Mouse (Mus musculus): Measurements from ENCODE around the gene Vps29. TPM values are rescaled to one million over a fixed set of nuclear protein-coding genes. Genes with fewer than 3 reads are reported as not detected.

Vps29 gene
- total and polyA plus RNA-seq, 3 experiments: 13.5 to 228 (median 147) TPM

DNA sequence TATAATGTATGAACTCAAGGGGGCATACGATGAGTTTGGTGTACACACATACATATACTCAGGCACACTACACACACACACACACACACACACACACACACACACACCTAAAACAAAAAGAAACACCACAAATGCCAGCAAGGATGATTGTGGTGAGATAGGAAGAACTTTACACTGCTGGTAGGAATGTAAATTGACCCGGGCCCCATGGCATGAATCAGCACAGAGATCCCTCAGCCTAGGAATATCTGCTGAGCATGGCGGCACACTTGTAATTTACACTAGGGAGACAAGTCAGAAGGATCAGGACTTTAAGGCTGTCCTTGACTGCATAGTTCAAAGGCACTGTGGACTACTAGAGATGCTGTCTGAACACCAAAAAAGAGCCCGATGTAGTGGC, 23.9 kb upstream of the Vps29 start:
- Histone ChIP-seq H3K4me3 (ENCODE audit: low read depth, low read length) (no peak overlapping the region), H3K27me3 (ENCODE audit: insufficient read depth, low read length) (no peaks in the 10 kb centered on the region), H3K36me3 (replicated peaks) (peaks cover 72% of the 10 kb centered on the region), H3K9me3 (replicated peaks) (no peaks in the 10 kb centered on the region), H3K4me1 (ENCODE audit: insufficient read depth, low read depth, low read length) (peaks cover 2% of the 10 kb centered on the region)
- TF ChIP-seq TAL1 (conservative IDR thresholded peaks at IDR 0.05; ENCODE audit: low read depth, low read length) (no peak), GATA1 (IDR thresholded peaks at IDR 0.05; ENCODE audit: borderline replicate concordance, low read length) (no peak), POLR2AphosphoS5 (IDR thresholded peaks at IDR 0.05; ENCODE audit: insufficient replicate concordance, low read depth, low read length) (no peak), GATA2 (IDR thresholded peaks at IDR 0.05; ENCODE audit: borderline replicate concordance, low read depth, low read length) (no peak), CTCF (IDR thresholded peaks at IDR 0.05; ENCODE audit: low read depth, low read length) (no peak)
- ATAC-seq (ENCODE audit: extremely low read depth, insufficient number of reproducible peaks, low FRiP score, poor library complexity, severe bottlenecking) (no peak), DNase-seq (ENCODE audit: low spot score) (no peak)

DNA sequence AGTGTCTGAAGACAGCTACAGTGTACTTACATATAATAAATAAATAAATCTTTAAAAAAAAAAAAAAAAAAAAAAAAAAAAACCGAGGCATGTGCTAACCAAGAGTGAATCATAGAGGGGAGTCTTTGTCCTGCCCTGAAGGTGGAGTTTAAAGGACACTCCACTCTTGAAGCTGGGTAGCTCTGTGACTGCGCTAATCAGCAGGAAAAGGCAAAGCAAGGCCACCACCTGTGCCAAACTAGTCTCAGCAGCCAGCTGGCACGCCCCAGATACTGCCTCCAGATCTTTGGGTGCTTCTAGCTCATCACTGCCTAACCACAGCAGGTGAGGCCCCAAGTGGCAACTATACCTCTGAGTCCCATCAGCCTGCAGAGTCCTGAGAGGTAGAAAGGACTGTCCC, 19.5 kb upstream of the Vps29 start:
- Histone ChIP-seq H3K4me1 (ENCODE audit: insufficient read depth, low read depth, low read length) (peaks cover 2% of the 10 kb centered on the region), H3K9me3 (replicated peaks) (no peaks in the 10 kb centered on the region), H3K27me3 (ENCODE audit: insufficient read depth, low read length) (no peaks in the 10 kb centered on the region), H3K36me3 (replicated peaks) (peaks cover 55% of the 10 kb centered on the region), H3K4me3 (ENCODE audit: low read depth, low read length) (no peak overlapping the region)
- DNase-seq (ENCODE audit: low spot score): no peak
- no peak for ATAC-seq (ENCODE audit: extremely low read depth, insufficient number of reproducible peaks, low FRiP score, poor library complexity, severe bottlenecking)
- TF ChIP-seq GATA1 (IDR thresholded peaks at IDR 0.05; ENCODE audit: borderline replicate concordance, low read length) (no peak), POLR2AphosphoS5 (IDR thresholded peaks at IDR 0.05; ENCODE audit: insufficient replicate concordance, low read depth, low read length) (no peak), GATA2 (IDR thresholded peaks at IDR 0.05; ENCODE audit: borderline replicate concordance, low read depth, low read length) (no peak), CTCF (IDR thresholded peaks at IDR 0.05; ENCODE audit: low read depth, low read length) (no peak), TAL1 (conservative IDR thresholded peaks at IDR 0.05; ENCODE audit: low read depth, low read length) (no peak)

DNA sequence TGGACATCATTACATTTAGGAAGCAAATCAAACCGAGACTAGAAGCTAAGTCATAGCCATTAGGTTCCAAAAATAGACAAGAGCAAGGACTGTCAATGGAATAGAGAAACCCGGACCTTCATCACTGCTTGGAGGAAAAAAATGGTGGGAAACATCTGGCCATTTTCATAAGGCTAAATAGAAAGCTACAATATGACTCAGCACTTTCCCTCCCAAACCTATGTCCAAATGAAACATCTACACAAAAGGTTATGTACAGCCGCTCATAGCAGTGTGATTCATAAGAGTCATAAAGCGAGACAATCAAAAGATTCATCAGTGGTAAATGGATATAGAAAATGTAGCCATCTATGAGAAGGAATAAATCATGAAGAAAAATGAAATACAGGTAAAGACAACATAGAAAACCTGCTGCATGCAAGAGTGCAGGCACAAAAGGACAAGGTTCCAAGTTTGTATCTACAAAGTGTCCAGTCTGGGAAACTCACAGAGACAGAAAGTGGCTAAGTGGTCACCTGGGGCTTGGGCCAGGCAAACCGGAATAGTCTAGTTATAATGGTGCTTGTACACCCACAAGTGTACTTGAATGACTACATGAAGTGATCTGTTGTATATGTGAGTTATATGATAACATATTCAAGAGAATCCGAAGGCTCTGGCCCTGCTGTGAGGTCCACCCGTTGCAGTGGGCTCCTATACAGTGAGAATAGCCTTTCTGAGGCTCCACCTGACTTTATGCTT, 17.4 kb upstream of the Vps29 start:
- H3K4me3 ChIP-seq (ENCODE audit: low read depth, low read length): no peak overlapping the region
- ATAC-seq (ENCODE audit: extremely low read depth, insufficient number of reproducible peaks, low FRiP score, poor library complexity, severe bottlenecking) (no peak), DNase-seq (ENCODE audit: low spot score) (no peak)
- H3K27me3 ChIP-seq (ENCODE audit: insufficient read depth, low read length): no peaks in the 10 kb centered on the region
- H3K4me1 ChIP-seq (ENCODE audit: insufficient read depth, low read depth, low read length): no peaks in the 10 kb centered on the region; the same call in 1 of the 2 replicates
- H3K9me3 ChIP-seq (replicated peaks): no peaks in the 10 kb centered on the region
- no peak for TF ChIP-seq GATA2 (IDR thresholded peaks at IDR 0.05; ENCODE audit: borderline replicate concordance, low read depth, low read length)
- no peak for TF ChIP-seq CTCF (IDR thresholded peaks at IDR 0.05; ENCODE audit: low read depth, low read length)
- TF ChIP-seq POLR2AphosphoS5 (IDR thresholded peaks at IDR 0.05; ENCODE audit: insufficient replicate concordance, low read depth, low read length): no peak
- no peak for TF ChIP-seq TAL1 (conservative IDR thresholded peaks at IDR 0.05; ENCODE audit: low read depth, low read length)
- no peak for TF ChIP-seq GATA1 (IDR thresholded peaks at IDR 0.05; ENCODE audit: borderline replicate concordance, low read length)
- peaks cover 57% of the 10 kb centered on the region for H3K36me3 ChIP-seq (replicated peaks)

DNA sequence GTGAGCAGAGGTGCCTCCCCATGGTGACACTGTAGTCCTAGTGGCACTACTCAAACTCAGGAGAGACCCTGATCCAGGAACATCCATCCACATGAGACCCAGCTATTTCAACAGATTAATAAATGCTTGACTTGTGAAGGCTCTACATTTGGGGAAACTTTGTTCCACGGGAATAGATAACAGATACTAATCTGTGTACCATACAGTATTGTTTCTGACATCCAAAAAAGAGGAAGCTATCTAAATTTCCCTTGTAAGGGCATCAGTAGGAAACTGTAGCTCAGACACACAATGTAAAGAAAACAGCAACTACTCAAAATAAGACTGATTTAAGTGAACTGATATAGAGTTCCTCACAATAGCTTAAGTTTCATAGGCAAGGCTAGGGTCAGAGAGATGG, 11.3 kb upstream of the Vps29 start:
- H3K27me3 ChIP-seq (ENCODE audit: insufficient read depth, low read length): no peaks in the 10 kb centered on the region
- peaks cover 10% of the 10 kb centered on the region for H3K4me1 ChIP-seq (ENCODE audit: insufficient read depth, low read depth, low read length)
- no peak overlapping the region for H3K4me3 ChIP-seq (ENCODE audit: low read depth, low read length)
- H3K36me3 ChIP-seq (replicated peaks): peaks cover 43% of the 10 kb centered on the region
- ATAC-seq (ENCODE audit: extremely low read depth, insufficient number of reproducible peaks, low FRiP score, poor library complexity, severe bottlenecking) (no peak), DNase-seq (ENCODE audit: low spot score) (no peak)
- peaks cover 9% of the 10 kb centered on the region for H3K9me3 ChIP-seq (replicated peaks)
- TF ChIP-seq POLR2AphosphoS5 (IDR thresholded peaks at IDR 0.05; ENCODE audit: insufficient replicate concordance, low read depth, low read length) (no peak), GATA1 (IDR thresholded peaks at IDR 0.05; ENCODE audit: borderline replicate concordance, low read length) (no peak), CTCF (IDR thresholded peaks at IDR 0.05; ENCODE audit: low read depth, low read length) (no peak), TAL1 (conservative IDR thresholded peaks at IDR 0.05; ENCODE audit: low read depth, low read length) (no peak), GATA2 (IDR thresholded peaks at IDR 0.05; ENCODE audit: borderline replicate concordance, low read depth, low read length) (no peak)

GRCm38 (mm10) chr5:122343768-122344167, 10.4 kb upstream of the Vps29 start:
- Histone ChIP-seq H3K4me3 (ENCODE audit: low read depth, low read length) (no peak overlapping the region), H3K9me3 (replicated peaks) (peaks cover 9% of the 10 kb centered on the region), H3K4me1 (ENCODE audit: insufficient read depth, low read depth, low read length) (peaks cover 10% of the 10 kb centered on the region), H3K36me3 (replicated peaks) (peaks cover 42% of the 10 kb centered on the region), H3K27me3 (ENCODE audit: insufficient read depth, low read length) (no peaks in the 10 kb centered on the region)
- ATAC-seq (ENCODE audit: extremely low read depth, insufficient number of reproducible peaks, low FRiP score, poor library complexity, severe bottlenecking): no peak
- no peak for TF ChIP-seq TAL1 (conservative IDR thresholded peaks at IDR 0.05; ENCODE audit: low read depth, low read length)
- TF ChIP-seq GATA2 (IDR thresholded peaks at IDR 0.05; ENCODE audit: borderline replicate concordance, low read depth, low read length): no peak
- TF ChIP-seq CTCF (IDR thresholded peaks at IDR 0.05; ENCODE audit: low read depth, low read length): no peak
- no peak for TF ChIP-seq POLR2AphosphoS5 (IDR thresholded peaks at IDR 0.05; ENCODE audit: insufficient replicate concordance, low read depth, low read length)
- TF ChIP-seq GATA1 (IDR thresholded peaks at IDR 0.05; ENCODE audit: borderline replicate concordance, low read length): no peak
- no peak for DNase-seq (ENCODE audit: low spot score)

DNA sequence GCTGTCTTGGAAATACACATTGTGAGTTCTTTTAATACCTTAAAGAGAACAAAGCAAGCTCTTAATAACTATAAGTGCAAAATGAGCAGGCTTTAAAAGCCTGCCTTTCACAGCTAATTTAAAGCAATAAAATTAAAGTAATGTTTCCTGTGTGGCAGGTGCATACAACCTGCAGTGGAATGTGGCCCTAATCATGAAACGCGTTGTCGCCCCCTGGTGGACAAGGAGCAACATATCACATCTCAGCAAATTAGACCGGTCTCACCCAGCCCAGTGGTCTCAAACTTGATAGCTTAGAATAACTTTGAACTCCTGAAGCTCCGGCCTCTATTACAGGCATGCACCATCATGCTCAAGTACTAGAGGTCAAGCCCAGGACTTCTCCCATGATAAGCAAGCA, 9.9 kb upstream of the Vps29 start:
- DNase-seq (ENCODE audit: low spot score) (peak; percentile 47), ATAC-seq (ENCODE audit: extremely low read depth, insufficient number of reproducible peaks, low FRiP score, poor library complexity, severe bottlenecking) (no peak)
- Histone ChIP-seq H3K36me3 (replicated peaks) (peaks cover 41% of the 10 kb centered on the region), H3K27me3 (ENCODE audit: insufficient read depth, low read length) (no peaks in the 10 kb centered on the region), H3K4me3 (ENCODE audit: low read depth, low read length) (no peak overlapping the region), H3K4me1 (ENCODE audit: insufficient read depth, low read depth, low read length) (peaks cover 10% of the 10 kb centered on the region), H3K9me3 (replicated peaks) (peaks cover 9% of the 10 kb centered on the region)
- TF ChIP-seq TAL1 (conservative IDR thresholded peaks at IDR 0.05; ENCODE audit: low read depth, low read length) (no peak), POLR2AphosphoS5 (IDR thresholded peaks at IDR 0.05; ENCODE audit: insufficient replicate concordance, low read depth, low read length) (no peak), CTCF (IDR thresholded peaks at IDR 0.05; ENCODE audit: low read depth, low read length) (peak; percentile 62)
